Mouse (Mus musculus) kidney, postnatal 0 days (tissue): Measurements from ENCODE around the gene Sympk. TPM values are rescaled to one million over a fixed set of nuclear protein-coding genes. Genes with fewer than 3 reads are reported as not detected.
"Not testable (repeated sequence)": the region's sequence is repeated elsewhere in the genome, so short reads cannot be mapped to it uniquely, and the experiment has no call there.

Source experiments
- ATAC-seq: fragments of 200-750 bp; cut with Nextera tagmentation; replicated peaks from 2 replicates; pipeline ENCODE4 v1.8.0; 2017; ENCODE audit warnings: low read depth, moderate number of reproducible peaks, moderate TSS enrichment, moderate library complexity; ENCODE audit not compliant: low FRiP score
- DNase-seq: peaks from one replicate; pipeline ENCODE4 v3.0.0-alpha.2; 2016; ENCODE audit warnings: low spot score
- H3K27ac ChIP-seq: fragments of 300-500 bp; sonication (generic); 2 replicates; pipeline ENCODE4 v1.5.1; 2014; ENCODE audit warnings: mild to moderate bottlenecking
- H3K27me3 ChIP-seq: fragments of 300-500 bp; sonication (generic); 2 replicates; pipeline ENCODE4 v1.6.1; 2014; ENCODE audit warnings: low read length, mixed read lengths; ENCODE audit not compliant: insufficient read depth
- H3K36me3 ChIP-seq: fragments of 300-500 bp; sonication (generic); 2 replicates; pipeline ENCODE4 v1.6.1; 2014; ENCODE audit warnings: low read length, mixed read lengths; ENCODE audit not compliant: insufficient read depth
- H3K4me1 ChIP-seq: fragments of 300-500 bp; sonication (generic); replicated peaks from 2 replicates; pipeline ENCODE4 v1.6.1; 2014; ENCODE audit warnings: antibody characterized with exemption, low read length, mixed read lengths; ENCODE audit not compliant: insufficient read depth
- H3K4me2 ChIP-seq: fragments of 300-500 bp; sonication (generic); 2 replicates; pipeline ENCODE4 v1.6.1; 2014; ENCODE audit warnings: mild to moderate bottlenecking, low read length, moderate library complexity, mixed read lengths
- H3K4me3 ChIP-seq: fragments of 300-500 bp; sonication (generic); replicated peaks from 2 replicates; pipeline ENCODE4 v1.5.1; 2014; ENCODE audit warnings: low read depth, low read length
- H3K9ac ChIP-seq: fragments of 300-500 bp; sonication (generic); 2 replicates; pipeline ENCODE4 v1.6.1; 2014; ENCODE audit warnings: low read depth, low read length
- H3K9me3 ChIP-seq: fragments of 300-500 bp; sonication (generic); replicated peaks from 2 replicates; pipeline ENCODE4 v1.6.1; 2016; ENCODE audit warnings: low read length, inconsistent platforms, mixed read lengths
- CTCF ChIP-seq: IDR thresholded peaks from 2 replicates; pipeline ENCODE4 v1.5.1; 2016; ENCODE audit warnings: antibody characterized with exemption, low read depth, mild to moderate bottlenecking, moderate library complexity
- WGBS: fragments of 180-500 bp; shearing (Covaris S2); extraction: QIAGEN DNeasy Blood & Tissue Kit; methylation state at CpG from one replicate; pipeline ENCODE4 v1.1.7; 2014; 5-methylcytosine and 5-hydroxymethylcytosine counted together
- polyA plus RNA-seq: library from polyadenylated mRNA; unstranded; fragments of >200 nt; fragmentation: Nextera tagmentation; extraction: Ambion mirVana; gene quantifications from 2 replicates; pipeline ENCODE4 v1.2.1, GENCODE M21; 2015

Gene Sympk
- polyA plus RNA-seq, 1 experiment from 2014 or later: 16.6 TPM

DNA sequence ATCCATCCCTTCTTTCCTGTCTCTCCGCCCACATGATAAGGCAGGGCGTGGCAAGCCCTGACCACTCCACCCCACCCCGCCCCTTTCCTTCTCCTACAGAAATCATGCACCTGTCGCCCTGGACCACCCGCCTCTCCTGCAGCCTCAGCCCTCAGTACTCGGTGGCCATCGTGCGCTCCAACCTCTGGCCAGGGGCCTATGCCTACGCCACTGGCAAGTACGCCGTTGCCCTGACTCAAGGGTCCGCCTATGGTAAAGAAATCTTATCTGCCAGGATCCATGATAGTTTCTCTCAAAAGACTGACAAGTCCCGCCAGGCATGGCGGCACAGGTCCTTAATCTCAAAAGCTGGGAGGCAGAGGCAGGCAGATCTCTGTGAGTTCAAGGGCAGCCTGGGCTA, 43.8 kb downstream of the Sympk start:
- no peaks in the 10 kb centered on the region for H3K9me3 ChIP-seq
- no peak for ATAC-seq
- 62% methylated on average over 10 of the region's 14 CpGs for WGBS

DNA sequence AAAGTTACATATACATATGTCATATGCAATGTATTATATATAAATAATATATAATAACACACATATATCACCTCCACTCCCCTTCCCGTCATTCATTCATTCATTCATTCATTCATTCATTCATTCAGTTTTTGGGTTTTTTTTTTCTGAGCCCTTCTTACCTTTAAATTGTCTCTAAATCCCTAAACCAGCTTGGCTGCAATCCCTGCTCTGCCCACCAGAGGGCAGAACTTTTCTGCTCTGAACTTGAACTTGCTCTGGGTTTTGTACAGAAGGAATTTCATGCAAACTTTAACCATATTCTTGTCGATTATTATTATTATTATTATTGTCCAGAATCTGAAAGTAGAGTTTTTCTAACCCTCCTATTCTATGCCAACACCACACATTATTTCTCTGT, 44.5 kb downstream of the Sympk start:
- H3K36me3 ChIP-seq: no peaks in the 10 kb centered on the region
- peaks cover 19% of the 10 kb centered on the region; the same call in 1 of the 2 replicates for H3K27me3 ChIP-seq
- peak; percentile 83 for TF ChIP-seq CTCF
- no peak overlapping the region for H3K4me3 ChIP-seq
- no peaks in the 10 kb centered on the region for H3K9me3 ChIP-seq
- no peak for ATAC-seq
- 3% methylated on average over 2 of the region's 2 CpGs for WGBS
- peak; percentile 79 for DNase-seq
- H3K27ac ChIP-seq: no peak overlapping the region
- H3K4me1 ChIP-seq: no peaks in the 10 kb centered on the region
- no peak overlapping the region for H3K4me2 ChIP-seq
- H3K9ac ChIP-seq: no peak overlapping the region

More for the DNA sequence above, 43.8 kb downstream of the Sympk start:
- Histone ChIP-seq H3K27me3 (peaks cover 19% of the 10 kb centered on the region; the same call in 1 of the 2 replicates), H3K4me2 (no peak overlapping the region), H3K36me3 (no peaks in the 10 kb centered on the region), H3K4me3 (no peak overlapping the region), H3K9ac (no peak overlapping the region), H3K4me1 (no peaks in the 10 kb centered on the region), H3K27ac (no peak overlapping the region)
- DNase-seq: no peak
- TF ChIP-seq CTCF: no peak

DNA sequence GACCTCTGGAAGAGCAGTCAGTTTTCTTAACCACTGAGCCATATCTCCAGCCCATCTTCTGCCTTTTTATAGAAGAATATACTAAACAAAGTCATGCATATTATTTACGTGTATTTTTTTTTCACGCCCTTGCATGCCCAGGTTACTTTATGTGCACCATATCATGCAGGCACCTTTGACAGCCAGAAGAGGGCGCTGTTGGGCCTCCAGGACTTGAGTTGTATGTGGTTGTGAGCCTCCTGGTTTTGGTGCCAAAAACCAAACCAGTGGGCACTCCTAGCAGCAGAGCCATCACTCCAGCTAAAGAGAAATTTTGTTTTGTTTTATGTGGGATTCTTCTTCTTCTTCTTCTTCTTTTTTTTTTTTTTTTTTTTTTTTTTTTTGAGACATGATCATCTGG, 45.3 kb downstream of the Sympk start:
- Histone ChIP-seq H3K4me1 (no peaks in the 10 kb centered on the region), H3K9me3 (no peaks in the 10 kb centered on the region), H3K9ac (no peak overlapping the region), H3K4me2 (no peak overlapping the region), H3K27ac (no peak overlapping the region), H3K27me3 (peaks cover 18% of the 10 kb centered on the region; the same call in 1 of the 2 replicates), H3K36me3 (no peaks in the 10 kb centered on the region), H3K4me3 (no peak overlapping the region)
- no peak for ATAC-seq
- WGBS: 54% methylated on average over 3 of the region's 3 CpGs
- TF ChIP-seq CTCF: peak; percentile 66
- DNase-seq: no peak

DNA sequence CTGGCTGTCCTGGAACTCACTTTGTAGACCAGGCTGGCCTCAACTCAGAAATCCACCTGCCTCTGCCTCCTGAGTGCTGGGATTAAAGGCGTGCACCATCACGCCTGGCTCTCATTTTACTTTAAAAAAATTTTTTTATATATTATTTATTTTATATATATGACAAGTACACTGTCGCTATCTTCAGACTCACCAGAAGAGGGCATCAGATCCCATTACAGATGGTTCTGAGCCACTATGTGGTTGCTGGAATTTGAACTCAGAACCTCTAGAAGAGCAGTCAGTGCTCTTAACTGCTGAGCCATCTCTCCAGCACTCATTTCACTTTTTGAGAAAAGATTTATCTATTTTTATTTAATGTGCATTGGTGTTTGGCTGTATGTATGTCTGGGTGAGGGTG, 46.8 kb downstream of the Sympk start:
- not testable (repeated sequence) for H3K4me2 ChIP-seq, H3K9ac ChIP-seq, H3K4me1 ChIP-seq, H3K4me3 ChIP-seq, H3K27ac ChIP-seq, H3K36me3 ChIP-seq, DNase-seq, H3K9me3 ChIP-seq, ATAC-seq, H3K27me3 ChIP-seq
- 54% methylated on average over 3 of the region's 3 CpGs for WGBS
- TF ChIP-seq CTCF: peak; percentile 49; the same call in 1 of the 2 replicates

DNA sequence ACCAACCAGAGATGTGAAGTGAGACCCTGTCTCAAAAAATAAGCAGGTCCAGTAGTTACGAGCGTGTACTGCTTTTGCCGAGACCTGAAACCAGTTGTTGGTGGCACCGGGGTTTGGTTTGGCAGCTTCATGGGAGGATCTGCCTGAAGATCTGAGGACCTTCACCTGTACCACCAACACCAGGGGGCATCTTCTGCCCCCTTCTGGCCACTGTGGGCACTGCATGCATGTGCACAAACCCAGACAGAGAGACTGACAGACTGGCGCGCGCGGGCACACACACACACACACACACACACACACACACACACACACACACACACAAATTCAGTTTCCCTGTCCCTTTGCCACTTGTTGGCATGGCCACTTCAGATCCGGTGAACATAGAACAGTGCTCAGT, 49.3 kb downstream of the Sympk start:
- H3K4me1 ChIP-seq: peaks cover 11% of the 10 kb centered on the region
- ATAC-seq (no peak), DNase-seq (no peak)
- H3K9me3 ChIP-seq: no peaks in the 10 kb centered on the region
- H3K36me3 ChIP-seq: no peaks in the 10 kb centered on the region; the same call in 1 of the 2 replicates
- 82% methylated on average over 9 of the region's 9 CpGs for WGBS
- H3K27me3 ChIP-seq: no peaks in the 10 kb centered on the region
- H3K4me2 ChIP-seq: no peak overlapping the region
- no peak overlapping the region for H3K9ac ChIP-seq
- H3K4me3 ChIP-seq: no peak overlapping the region
- TF ChIP-seq CTCF: peak; percentile 70
- no peak overlapping the region for H3K27ac ChIP-seq

DNA sequence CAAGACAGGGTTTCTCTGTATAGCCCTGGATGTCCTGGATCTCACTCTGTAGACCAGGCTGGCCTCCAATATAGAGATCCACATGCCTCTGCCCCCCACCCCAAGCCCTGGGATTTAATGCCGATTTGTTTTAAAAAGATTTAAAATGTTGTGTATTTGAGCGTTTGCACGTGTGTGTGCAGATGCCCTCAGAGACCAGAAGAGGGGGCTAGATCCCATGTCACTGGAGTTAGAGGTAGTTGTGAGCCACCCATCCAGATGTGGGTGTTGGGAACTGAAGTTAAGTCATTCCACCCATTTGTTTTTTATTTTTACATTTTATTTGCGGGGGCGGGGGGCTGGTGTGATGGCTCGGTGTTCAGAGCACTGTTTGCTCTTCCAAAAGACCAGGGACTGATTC, 50.3 kb downstream of the Sympk start:
- Histone ChIP-seq H3K9me3 (no peaks in the 10 kb centered on the region), H3K27me3 (no peaks in the 10 kb centered on the region), H3K36me3 (no peaks in the 10 kb centered on the region; the same call in 1 of the 2 replicates), H3K4me1 (peaks cover 11% of the 10 kb centered on the region), H3K4me3 (no peak overlapping the region), H3K27ac (no peak overlapping the region), H3K4me2 (no peak overlapping the region), H3K9ac (no peak overlapping the region)
- no peak for ATAC-seq
- peak; percentile 20; the same call in 1 of the 2 replicates for TF ChIP-seq CTCF
- WGBS: 94% methylated on average over 6 of the region's 6 CpGs
- no peak for DNase-seq

DNA sequence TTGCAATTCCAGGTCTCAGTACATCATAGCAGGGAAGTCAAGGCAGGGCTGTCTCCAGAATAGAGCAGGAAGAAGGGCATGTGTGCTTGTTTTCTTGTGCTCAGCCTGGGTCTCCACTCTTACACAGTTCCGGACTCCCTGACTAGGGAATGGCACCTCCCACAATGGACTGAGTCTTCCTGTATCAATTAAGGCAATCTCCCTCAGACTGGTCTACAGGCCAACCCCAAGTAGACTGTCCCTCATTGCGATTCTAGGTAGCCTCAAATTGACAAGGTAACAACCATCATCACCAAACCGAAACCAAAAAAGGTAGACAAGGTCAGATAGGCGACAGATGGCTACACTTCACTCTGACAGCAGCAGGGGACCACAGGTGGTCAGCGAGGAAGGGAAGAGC, 51.1 kb downstream of the Sympk start:
- no peaks in the 10 kb centered on the region for H3K27me3 ChIP-seq
- peak overlapping the region; percentile 72; the same call in 1 of the 2 replicates for H3K4me3 ChIP-seq
- H3K4me2 ChIP-seq: peak overlapping the region; percentile 81
- H3K4me1 ChIP-seq: peaks cover 11% of the 10 kb centered on the region
- no peak for TF ChIP-seq CTCF
- ATAC-seq: no peak
- H3K27ac ChIP-seq: no peak overlapping the region; the same call in 1 of the 2 replicates
- peak overlapping the region; percentile 43; the same call in 1 of the 2 replicates for H3K9ac ChIP-seq
- WGBS: 46% methylated on average over 5 of the region's 5 CpGs
- no peaks in the 10 kb centered on the region for H3K9me3 ChIP-seq
- H3K36me3 ChIP-seq: peaks cover 7% of the 10 kb centered on the region
- no peak for DNase-seq
